Mouse (Mus musculus): Measurements from ENCODE around the gene Rin2. TPM values are rescaled to one million over a fixed set of nuclear protein-coding genes. Genes with fewer than 3 reads are reported as not detected.

The Rin2 gene
- polyA plus RNA-seq, 1 experiment from 2014 or later: 1.7 TPM

- ATAC-seq (ENCODE audit: low read depth) (no peak), DNase-seq (no peak)
- no peak overlapping the region for H3K4me3 ChIP-seq (replicated peaks)
- no peaks in the 10 kb centered on the region for H3K4me1 ChIP-seq (replicated peaks)
- H3K27me3 ChIP-seq: no peaks in the 10 kb centered on the region
- no peak overlapping the region for H3K9ac ChIP-seq
- H3K4me2 ChIP-seq: no peak overlapping the region
- WGBS (ENCODE audit: insufficient replicate concordance): 73% methylated on average over 1 of the region's 1 CpGs
- no peak overlapping the region for H3K27ac ChIP-seq
- no peaks in the 10 kb centered on the region for H3K36me3 ChIP-seq
- H3K9me3 ChIP-seq (replicated peaks): no peaks in the 10 kb centered on the region
Observed at GRCm38 (mm10) chr2:145684151-145684550, 9.1 kb downstream of the Rin2 start.

- H3K4me3 ChIP-seq (replicated peaks): no peak overlapping the region
- H3K4me1 ChIP-seq (replicated peaks): no peaks in the 10 kb centered on the region
- no peak overlapping the region for H3K9ac ChIP-seq
- no peak for DNase-seq
- no peaks in the 10 kb centered on the region for H3K27me3 ChIP-seq
- H3K27ac ChIP-seq: no peak overlapping the region
- H3K4me2 ChIP-seq: no peak overlapping the region
- ATAC-seq (ENCODE audit: low read depth): no peak
- H3K36me3 ChIP-seq: no peaks in the 10 kb centered on the region
- H3K9me3 ChIP-seq (replicated peaks): no peaks in the 10 kb centered on the region
- 24% methylated on average over 8 of the region's 8 CpGs for WGBS (ENCODE audit: insufficient replicate concordance)
Observed at GRCm38 (mm10) chr2:145684891-145685290, 9.9 kb downstream of the Rin2 start.

DNA sequence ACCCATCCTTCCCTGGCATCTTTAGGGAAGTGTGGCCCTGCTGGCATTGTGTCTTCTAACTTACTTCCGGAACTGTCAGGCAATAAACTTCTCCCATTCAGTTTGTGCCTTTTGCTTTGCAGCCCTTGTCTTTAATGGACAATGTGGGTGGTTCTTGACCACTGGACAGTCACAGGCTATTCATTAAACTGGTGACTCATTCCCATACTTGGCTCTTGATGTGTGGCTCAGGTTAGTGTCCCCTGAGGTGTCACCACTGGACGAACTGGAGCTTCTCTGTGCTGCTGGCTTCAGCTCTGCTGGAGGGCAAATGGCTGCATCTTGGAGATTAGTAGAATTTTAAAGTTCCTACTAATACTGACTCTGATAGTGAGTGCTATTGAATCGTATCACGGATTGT, 11.0 kb downstream of the Rin2 start:
- no peak overlapping the region for H3K4me3 ChIP-seq (replicated peaks)
- no peak for ATAC-seq (ENCODE audit: low read depth)
- WGBS (ENCODE audit: insufficient replicate concordance): 62% methylated on average over 4 of the region's 4 CpGs
- H3K9me3 ChIP-seq (replicated peaks): no peaks in the 10 kb centered on the region
- H3K27me3 ChIP-seq: no peaks in the 10 kb centered on the region
- H3K4me2 ChIP-seq: no peak overlapping the region
- H3K27ac ChIP-seq: no peak overlapping the region
- no peak overlapping the region for H3K9ac ChIP-seq
- no peaks in the 10 kb centered on the region for H3K4me1 ChIP-seq (replicated peaks)
- DNase-seq: no peak
- no peaks in the 10 kb centered on the region for H3K36me3 ChIP-seq

GRCm38 (mm10) chr2:145691367-145692009, 16.5 kb downstream of the Rin2 start:
- WGBS (ENCODE audit: insufficient replicate concordance): 71% methylated on average over 10 of the region's 10 CpGs
- Histone ChIP-seq H3K4me2 (no peak overlapping the region), H3K27me3 (no peaks in the 10 kb centered on the region), H3K36me3 (no peaks in the 10 kb centered on the region), H3K9ac (no peak overlapping the region), H3K27ac (no peak overlapping the region), H3K9me3 (replicated peaks) (no peaks in the 10 kb centered on the region), H3K4me3 (replicated peaks) (no peak overlapping the region), H3K4me1 (replicated peaks) (no peaks in the 10 kb centered on the region)
- ATAC-seq (ENCODE audit: low read depth) (no peak), DNase-seq (no peak)

GRCm38 (mm10) chr2:145697160-145697559, 22.1 kb downstream of the Rin2 start:
- Histone ChIP-seq H3K36me3 (no peaks in the 10 kb centered on the region), H3K27me3 (no peaks in the 10 kb centered on the region), H3K4me1 (replicated peaks) (no peaks in the 10 kb centered on the region), H3K4me2 (no peak overlapping the region), H3K4me3 (replicated peaks) (no peak overlapping the region), H3K9me3 (replicated peaks) (no peaks in the 10 kb centered on the region), H3K27ac (no peak overlapping the region), H3K9ac (no peak overlapping the region)
- ATAC-seq (ENCODE audit: low read depth): no peak
- 59% methylated on average over 6 of the region's 6 CpGs for WGBS (ENCODE audit: insufficient replicate concordance)
- no peak for DNase-seq

DNA sequence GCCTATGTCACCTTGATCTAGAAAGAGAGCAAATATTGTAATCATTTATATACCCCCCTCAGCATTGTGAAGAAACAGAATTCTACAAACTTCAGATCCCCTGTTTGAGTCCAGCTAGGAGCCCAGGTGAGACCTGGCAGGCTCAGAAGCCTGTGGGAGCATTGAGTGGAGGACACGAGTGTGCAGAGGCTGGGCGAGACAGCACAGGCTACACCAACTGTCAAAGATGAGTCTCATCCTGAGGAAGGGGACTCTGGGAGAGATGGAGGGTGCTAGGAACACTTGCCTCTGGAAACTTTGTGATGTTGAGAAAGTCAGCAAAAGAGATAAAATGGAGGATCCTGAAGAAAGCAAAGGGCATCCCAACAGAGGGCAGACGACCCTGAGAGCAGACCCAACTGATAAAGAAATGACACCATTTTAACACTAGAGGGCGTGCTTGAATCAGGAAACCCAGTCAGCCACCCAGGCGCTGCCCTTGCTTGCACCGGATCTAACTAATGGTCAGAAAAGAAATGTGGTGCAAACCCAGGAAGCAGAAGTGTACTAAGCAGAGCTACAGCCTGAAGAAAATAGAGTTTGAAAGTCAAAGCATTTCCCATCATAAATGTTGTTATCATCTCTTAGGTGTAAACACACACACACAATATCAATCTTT, 24.5 kb downstream of the Rin2 start:
- Histone ChIP-seq H3K9ac (no peak overlapping the region), H3K27ac (no peak overlapping the region), H3K36me3 (no peaks in the 10 kb centered on the region), H3K4me1 (replicated peaks) (no peaks in the 10 kb centered on the region), H3K27me3 (no peaks in the 10 kb centered on the region), H3K9me3 (replicated peaks) (no peaks in the 10 kb centered on the region), H3K4me3 (replicated peaks) (no peak overlapping the region), H3K4me2 (no peak overlapping the region)
- whole genome bisulfite sequencing (ENCODE audit: insufficient replicate concordance): 27% methylated on average over 6 of the region's 6 CpGs
- DNase-seq: no peak
- 0 out of 2 replicates have a peak, but pooled peaks have one; percentile 26 for ATAC-seq (ENCODE audit: low read depth)

GRCm38 (mm10) chr2:145700237-145700985, 25.4 kb downstream of the Rin2 start:
- no peak for DNase-seq
- no peaks in the 10 kb centered on the region for H3K36me3 ChIP-seq
- ATAC-seq (ENCODE audit: low read depth): no peak
- H3K27me3 ChIP-seq: no peaks in the 10 kb centered on the region
- no peak overlapping the region for H3K4me3 ChIP-seq (replicated peaks)
- no peak overlapping the region for H3K4me2 ChIP-seq
- H3K9ac ChIP-seq: no peak overlapping the region
- H3K9me3 ChIP-seq (replicated peaks): no peaks in the 10 kb centered on the region
- no peaks in the 10 kb centered on the region for H3K4me1 ChIP-seq (replicated peaks)
- 55% methylated on average over 8 of the region's 8 CpGs for WGBS (ENCODE audit: insufficient replicate concordance)
- no peak overlapping the region for H3K27ac ChIP-seq

- Histone ChIP-seq H3K27me3 (no peaks in the 10 kb centered on the region), H3K4me2 (no peak overlapping the region), H3K9ac (no peak overlapping the region), H3K4me1 (replicated peaks) (no peaks in the 10 kb centered on the region), H3K36me3 (no peaks in the 10 kb centered on the region), H3K4me3 (replicated peaks) (no peak overlapping the region), H3K9me3 (replicated peaks) (no peaks in the 10 kb centered on the region), H3K27ac (no peak overlapping the region)
- ATAC-seq (ENCODE audit: low read depth): no peak
- no peak for DNase-seq
- WGBS (ENCODE audit: insufficient replicate concordance): 69% methylated on average over 12 of the region's 12 CpGs
Observed at GRCm38 (mm10) chr2:145701605-145702335, 26.8 kb downstream of the Rin2 start.

GRCm38 (mm10) chr2:145704738-145705137, 29.7 kb downstream of the Rin2 start:
- 33% methylated on average over 7 of the region's 7 CpGs for WGBS (ENCODE audit: insufficient replicate concordance)
- no peak for DNase-seq
- H3K4me1 ChIP-seq (replicated peaks): no peaks in the 10 kb centered on the region
- H3K9ac ChIP-seq: no peak overlapping the region
- ATAC-seq (ENCODE audit: low read depth): no peak
- no peaks in the 10 kb centered on the region for H3K36me3 ChIP-seq
- no peak overlapping the region for H3K27ac ChIP-seq
- no peak overlapping the region for H3K4me2 ChIP-seq
- H3K27me3 ChIP-seq: no peaks in the 10 kb centered on the region
- H3K4me3 ChIP-seq (replicated peaks): no peak overlapping the region
- H3K9me3 ChIP-seq (replicated peaks): no peaks in the 10 kb centered on the region

DNA sequence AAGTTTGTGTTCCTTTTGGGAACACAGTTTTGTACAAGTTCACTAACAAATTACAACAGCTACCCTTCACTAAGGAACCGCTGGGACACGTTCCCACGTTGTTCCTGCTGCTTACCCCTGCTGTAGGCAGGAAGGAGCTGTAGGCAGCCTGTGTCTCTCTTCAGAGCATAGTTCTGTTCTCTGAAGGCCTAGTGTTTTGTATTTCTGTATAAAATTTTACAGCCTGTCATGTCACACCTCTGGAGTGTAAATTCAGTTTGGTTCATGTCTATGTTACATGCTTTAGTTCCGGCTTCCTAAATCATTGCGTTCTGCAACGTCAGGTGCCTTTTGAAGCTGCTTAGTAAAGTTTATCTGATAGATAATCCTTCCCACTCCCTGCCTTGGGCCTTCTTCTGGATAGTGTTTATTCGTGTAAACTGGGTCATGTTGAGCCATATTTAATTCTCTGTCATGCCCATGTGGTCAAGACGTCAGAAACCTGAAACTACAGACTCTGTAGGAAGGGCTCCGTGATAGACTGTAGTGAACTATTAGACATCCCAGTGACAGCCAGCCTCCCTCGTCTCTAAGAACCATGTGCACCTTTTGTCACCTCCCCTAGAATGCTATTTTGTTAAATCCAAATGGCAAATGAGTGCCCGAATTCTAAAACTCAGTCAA, 34.8 kb downstream of the Rin2 start:
- H3K9me3 ChIP-seq (replicated peaks): no peaks in the 10 kb centered on the region
- no peak overlapping the region for H3K27ac ChIP-seq
- H3K36me3 ChIP-seq: no peaks in the 10 kb centered on the region
- H3K4me2 ChIP-seq: no peak overlapping the region
- WGBS (ENCODE audit: insufficient replicate concordance): 61% methylated on average over 11 of the region's 11 CpGs
- H3K27me3 ChIP-seq: no peaks in the 10 kb centered on the region
- H3K9ac ChIP-seq: no peak overlapping the region
- DNase-seq (no peak), ATAC-seq (ENCODE audit: low read depth) (no peak)
- no peaks in the 10 kb centered on the region for H3K4me1 ChIP-seq (replicated peaks)
- no peak overlapping the region for H3K4me3 ChIP-seq (replicated peaks)

GRCm38 (mm10) chr2:145711512-145711911, 36.5 kb downstream of the Rin2 start:
- H3K9ac ChIP-seq: no peak overlapping the region
- 38% methylated on average over 3 of the region's 3 CpGs for whole genome bisulfite sequencing (ENCODE audit: insufficient replicate concordance)
- no peaks in the 10 kb centered on the region for H3K36me3 ChIP-seq
- H3K9me3 ChIP-seq (replicated peaks): no peaks in the 10 kb centered on the region
- no peak for ATAC-seq (ENCODE audit: low read depth)
- DNase-seq: no peak
- H3K4me3 ChIP-seq (replicated peaks): no peak overlapping the region
- no peaks in the 10 kb centered on the region for H3K4me1 ChIP-seq (replicated peaks)
- H3K27me3 ChIP-seq: no peaks in the 10 kb centered on the region
- no peak overlapping the region for H3K4me2 ChIP-seq
- H3K27ac ChIP-seq: no peak overlapping the region
